ENCODE assay signal across 9 mouse cellular contexts in the genomic region with DNA sequence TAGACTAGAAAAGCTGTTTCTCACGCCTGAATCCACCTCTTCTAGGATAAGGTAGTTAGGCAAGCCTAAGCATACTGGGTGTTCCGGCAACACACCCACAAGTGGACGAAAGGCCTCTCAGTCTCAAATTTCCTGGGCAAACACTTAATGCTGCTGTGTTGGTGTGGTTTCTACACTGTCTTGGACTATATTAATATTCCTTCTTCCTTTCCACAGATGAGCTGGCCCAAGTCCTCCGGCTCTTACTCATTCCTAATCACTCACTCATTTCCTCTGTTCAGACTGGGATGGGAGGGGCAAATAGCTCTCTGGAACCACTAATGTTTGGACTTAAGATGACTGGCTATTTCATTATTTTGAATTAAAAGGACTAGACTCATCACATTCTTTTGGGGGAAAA.
A peak's percentile ranks its signal among the peaks of the same experiment; 100 is the strongest.
DNase-seq lines count a peak whose midpoint lies in the region; TF ChIP-seq lines count a peak whose summit lies in the region.
"Had no signal": no experiment of that assay in that cellular context is flagged by ENCODE, and none has a peak within 500 bp of the region (broad histone marks: within the 10 kb centered on the region; RNA-seq: fewer than 3 reads in every experiment).

No protein-coding gene starts in this region.

- intact Hi-C loops in heart, postnatal 10 days (cut with DNase I), result loop anchor here (5.0 kb wide), 1 partner anchor 123 kb away; no protein-coding TSS in a partner anchor

- H3K27ac ChIP-seq in cerebellum, adult 2 months (ENCODE audit: insufficient read depth, low read length), result peak overlapping the region; percentile 21; the same call in 1 of the 2 replicates
- H3K27ac ChIP-seq: embryonic facial prominence, embryonic 12.5 days had no signal

- H3K4me1 ChIP-seq in cerebellum, adult 2 months (ENCODE audit: control insufficient read depth, insufficient read depth, low read length), result peaks cover 3% of the 10 kb centered on the region; the same call in 1 of the 2 replicates
- peaks cover 19% of the 10 kb centered on the region for H3K4me1 ChIP-seq in lung, adult 2 months (ENCODE audit: control insufficient read depth, insufficient read depth, low read length)

- TF ChIP-seq CTCF in cerebellum, adult 2 months (IDR thresholded peaks at IDR 0.05; ENCODE audit: borderline replicate concordance, insufficient read depth, low read depth, low read length), result no peak
- no peak for TF ChIP-seq CTCF in lung, adult 2 months (IDR thresholded peaks at IDR 0.05; ENCODE audit: insufficient read depth, low read length)

- no peaks in the 10 kb centered on the region for H3K27me3 ChIP-seq in cerebellum, adult 2 months (ENCODE audit: control insufficient read depth, insufficient read depth, low read length)
- H3K27me3 ChIP-seq: embryonic facial prominence, embryonic 12.5 days had no signal

- no peak for TF ChIP-seq POLR2A in cerebellum, adult 2 months (IDR thresholded peaks at IDR 0.05; ENCODE audit: borderline replicate concordance, insufficient read depth, low read length)
- TF ChIP-seq POLR2A in lung, adult 2 months (IDR thresholded peaks at IDR 0.05; ENCODE audit: borderline replicate concordance, extremely low read depth, low read depth, low read length), result no peak

- WGBS in cerebellum, adult 2 months, result 86% methylated on average over 4 of the region's 4 CpGs
- WGBS in lung, adult 2 months, result 12% methylated on average over 4 of the region's 4 CpGs

- no peak overlapping the region for H3K4me3 ChIP-seq in cerebellum, adult 2 months (replicated peaks; ENCODE audit: insufficient read depth, low read depth, low read length)
- H3K4me3 ChIP-seq in lung, adult 2 months (replicated peaks; ENCODE audit: extremely low read depth, low read depth, low read length), result no peak overlapping the region
- H3K4me3 ChIP-seq: embryonic facial prominence, embryonic 12.5 days had no signal

- DNase-seq in cerebellum, adult 2 months, result no peak
- DNase-seq in cerebellum, adult 11-12 months, result no peak
- DNase-seq in adrenal gland, postnatal 36 days, result peak; percentile 46 to 57
- DNase-seq in heart, postnatal 10 days, result peak; percentile 69 to 74
- DNase-seq in lung, adult 2 months, result peak; percentile 55
- no peak for DNase-seq in ovary, adult 18-20 months (ENCODE audit: low spot score)
- DNase-seq in thymus, postnatal 0 days (ENCODE audit: low spot score), result no peak
- DNase-seq in layer of hippocampus, adult 18-20 months (ENCODE audit: low spot score in 2 of 2), result no peak

Comparison
In these comparisons a context has a peak if more than half of its experiments do, and no peak if none do; other contexts are left out.
1. DNase-seq: peak in adrenal gland, postnatal 36 days (2 of 2), heart, postnatal 10 days (2 of 2) and lung, adult 2 months (single experiment); none in cerebellum, adult 2 months (0 of 2), cerebellum, adult 11-12 months (single experiment), ovary, adult 18-20 months (single experiment), thymus, postnatal 0 days (single experiment) and layer of hippocampus, adult 18-20 months (0 of 2).